16 mouse cellular contexts compared by ENCODE assay signal in the genomic region with DNA sequence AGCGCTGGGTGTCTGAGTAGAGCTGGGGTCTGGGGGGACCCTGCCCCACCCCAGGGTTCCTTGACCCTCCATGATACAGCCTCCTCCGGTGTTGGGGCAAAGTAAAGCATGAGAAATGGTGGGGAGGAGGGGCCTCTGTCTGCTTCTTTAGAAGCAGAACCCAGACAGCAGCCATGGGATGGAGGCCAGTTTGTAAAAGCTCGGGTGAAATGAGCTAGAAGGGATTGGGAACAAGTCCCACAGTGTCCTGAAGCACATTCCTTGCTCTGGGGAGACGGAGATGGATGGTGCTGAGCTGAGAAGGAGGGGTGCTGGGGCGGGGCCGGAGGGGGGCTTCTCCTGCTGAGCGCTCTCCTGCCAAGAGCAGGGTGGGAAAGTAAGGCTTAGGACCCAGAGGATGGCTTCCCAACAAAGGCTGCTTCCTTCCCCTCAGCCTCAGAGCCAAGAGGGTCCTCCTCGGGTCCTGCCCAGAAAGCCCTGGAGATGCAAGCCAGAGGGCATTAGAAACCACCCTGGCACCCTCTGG. TPM values are rescaled to one million over a fixed set of nuclear protein-coding genes. Genes with fewer than 3 reads are reported as not detected.
DNase-seq lines count a peak whose midpoint lies in the region; ATAC-seq lines count a peak whose summit lies in the region.
"Had no signal": no experiment of that assay in that cellular context is flagged by ENCODE, and none has a peak within 500 bp of the region (broad histone marks: within the 10 kb centered on the region; RNA-seq: fewer than 3 reads in every experiment).

No protein-coding gene starts in this region.

- peak; percentile 31 for ATAC-seq in hindbrain, embryonic 11.5 days (ENCODE audit: low FRiP score)
- peak; percentile 66 for ATAC-seq in midbrain, embryonic 16.5 days
- no peak for ATAC-seq in granulocyte monocyte progenitor cell, adult 5-6 weeks (replicated peaks; ENCODE audit: poor library complexity, severe bottlenecking)
- no peak for ATAC-seq in intestine, embryonic 15.5 days
- ATAC-seq: inflammation-experienced regulatory T-cells, adult 6 months had no signal

- 34% methylated on average over 8 of the region's 8 CpGs for WGBS in hindbrain, embryonic 11.5 days
- 27% methylated on average over 8 of the region's 8 CpGs for WGBS in midbrain, embryonic 16.5 days
- 42% methylated on average over 8 of the region's 8 CpGs for whole genome bisulfite sequencing in intestine, embryonic 15.5 days

- H3K27ac ChIP-seq in hindbrain, embryonic 11.5 days (ENCODE audit: low read depth, low read length), result peak overlapping the region; percentile 65
- peak overlapping the region; percentile 73 for H3K27ac ChIP-seq in midbrain, embryonic 16.5 days (ENCODE audit: low read length)
- H3K27ac ChIP-seq in intestine, embryonic 15.5 days, result no peak overlapping the region
- H3K27ac ChIP-seq: heart, embryonic 10.5 days; limb, embryonic 13.5 days had no signal

- H3K9ac ChIP-seq in hindbrain, embryonic 11.5 days (ENCODE audit: low read depth, low read length), result 0 out of 2 replicates have a peak overlapping the region, but pooled peaks have one; percentile 31
- H3K9ac ChIP-seq in midbrain, embryonic 16.5 days (ENCODE audit: low read depth, low read length), result no peak overlapping the region
- H3K9ac ChIP-seq in intestine, embryonic 15.5 days, result no peak overlapping the region
- H3K9ac ChIP-seq: limb, embryonic 13.5 days; lung, embryonic 14.5 days had no signal

- peaks cover 22% of the 10 kb centered on the region for H3K27me3 ChIP-seq in hindbrain, embryonic 11.5 days (ENCODE audit: control insufficient read depth, insufficient read depth, low read length)
- peaks cover 23% of the 10 kb centered on the region for H3K27me3 ChIP-seq in midbrain, embryonic 16.5 days (ENCODE audit: control insufficient read depth, insufficient read depth, low read depth, low read length)
- peaks cover 73% of the 10 kb centered on the region for H3K27me3 ChIP-seq in intestine, embryonic 15.5 days (replicated peaks)

- no peaks in the 10 kb centered on the region for H3K9me3 ChIP-seq in hindbrain, embryonic 11.5 days (ENCODE audit: control insufficient read depth, low read length)
- H3K9me3 ChIP-seq in midbrain, embryonic 16.5 days (replicated peaks; ENCODE audit: control insufficient read depth, low read length, poor library complexity, severe bottlenecking), result no peaks in the 10 kb centered on the region
- no peaks in the 10 kb centered on the region for H3K9me3 ChIP-seq in intestine, embryonic 15.5 days
- H3K9me3 ChIP-seq: G1E; heart, embryonic 10.5 days; limb, embryonic 13.5 days had no signal

- no peak overlapping the region for H3K4me3 ChIP-seq in hindbrain, embryonic 11.5 days (ENCODE audit: low read depth, low read length)
- H3K4me3 ChIP-seq in midbrain, embryonic 16.5 days (ENCODE audit: low read depth, low read length), result no peak overlapping the region
- H3K4me3 ChIP-seq in intestine, embryonic 15.5 days (replicated peaks), result no peak overlapping the region
- H3K4me3 ChIP-seq: heart, embryonic 10.5 days; limb, embryonic 13.5 days had no signal

- H3K4me2 ChIP-seq in hindbrain, embryonic 11.5 days (replicated peaks; ENCODE audit: low read depth, low read length), result no peak overlapping the region
- H3K4me2 ChIP-seq in midbrain, embryonic 16.5 days (ENCODE audit: low read length), result no peak overlapping the region
- H3K4me2 ChIP-seq in intestine, embryonic 15.5 days (replicated peaks), result no peak overlapping the region
- H3K4me2 ChIP-seq: limb, embryonic 13.5 days; lung, embryonic 14.5 days had no signal

- peaks cover 40% of the 10 kb centered on the region for H3K4me1 ChIP-seq in hindbrain, embryonic 11.5 days (replicated peaks; ENCODE audit: control insufficient read depth, insufficient read depth, low read length)
- H3K4me1 ChIP-seq in midbrain, embryonic 16.5 days (ENCODE audit: control insufficient read depth, insufficient read depth, low read length), result peaks cover 9% of the 10 kb centered on the region
- H3K4me1 ChIP-seq in intestine, embryonic 15.5 days (replicated peaks), result no peaks in the 10 kb centered on the region

- DNase-seq in layer of hippocampus, adult 9-11 months, result peak; percentile 42
- no peak for DNase-seq in layer of hippocampus, adult 11-12 months (ENCODE audit: low spot score)
- peak; percentile 71 to 78 for DNase-seq in cerebellum, postnatal 10 days
- DNase-seq in hindbrain, embryonic 11.5 days (ENCODE audit: low spot score), result peak; percentile 35
- DNase-seq in lung, postnatal 25 days (ENCODE audit: low spot score), result no peak
- DNase-seq: kidney, postnatal 4 days; lung, embryonic 14.5 days had no signal

- H3K36me3 ChIP-seq in hindbrain, embryonic 11.5 days (ENCODE audit: control insufficient read depth, insufficient read depth, low read length), result no peaks in the 10 kb centered on the region
- H3K36me3 ChIP-seq in midbrain, embryonic 16.5 days (ENCODE audit: control insufficient read depth, insufficient read depth, low read length), result no peaks in the 10 kb centered on the region
- no peaks in the 10 kb centered on the region for H3K36me3 ChIP-seq in intestine, embryonic 15.5 days
- H3K36me3 ChIP-seq: G1E; heart, embryonic 10.5 days; limb, embryonic 13.5 days had no signal

RNA-seq across cellular contexts. Expression of gene Rhbg, which starts 15.6 kb away (rescaled TPM):
- polyA plus RNA-seq in hindbrain, embryonic 11.5 days (2014; fragmentation: Nextera tagmentation; extraction: Ambion mirVana), result 0.13 and 0.25 TPM in 2 replicates
- 0.18 and 0.21 TPM in 2 replicates for polyA plus RNA-seq in midbrain, embryonic 16.5 days (2015; fragmentation: Nextera tagmentation; extraction: Ambion mirVana)
- not detected in 2 replicates for total RNA-seq in granulocyte monocyte progenitor cell, adult 5-6 weeks (2014; fragmentation: Nextera tagmentation)
- total RNA-seq in granulocyte monocyte progenitor cell, adult 5-6 weeks (2017), result not detected in 2 replicates
- 0.59 and 0.69 TPM in 2 replicates for polyA plus RNA-seq in intestine, embryonic 15.5 days (2015; fragmentation: Nextera tagmentation; extraction: Ambion mirVana)
- total RNA-seq: G1E; monocyte, adult 5-6 weeks had no signal
- polyA plus RNA-seq: G1E; inflammation-experienced regulatory T-cells, adult 6 months; lung, embryonic 14.5 days had no signal

RNA-seq across cellular contexts. Expression of gene Gm38392, which starts 48.1 kb away (rescaled TPM):
- 0.20 and 0.49 TPM in 2 replicates for polyA plus RNA-seq in hindbrain, embryonic 11.5 days (2014; fragmentation: Nextera tagmentation; extraction: Ambion mirVana)
- 0.16 TPM in 1 of 2 replicates, not detected in the other for polyA plus RNA-seq in midbrain, embryonic 16.5 days (2015; fragmentation: Nextera tagmentation; extraction: Ambion mirVana)
- not detected in 2 replicates for total RNA-seq in granulocyte monocyte progenitor cell, adult 5-6 weeks (2014; fragmentation: Nextera tagmentation)
- not detected in 2 replicates for total RNA-seq in granulocyte monocyte progenitor cell, adult 5-6 weeks (2017)
- polyA plus RNA-seq in intestine, embryonic 15.5 days (2015; fragmentation: Nextera tagmentation; extraction: Ambion mirVana), result 0.15 and 0.42 TPM in 2 replicates
- total RNA-seq: G1E; monocyte, adult 5-6 weeks had no signal
- polyA plus RNA-seq: embryonic facial prominence, embryonic 11.5 days; G1E; inflammation-experienced regulatory T-cells, adult 6 months; lung, embryonic 14.5 days had no signal

RNA-seq across cellular contexts. Expression of gene Tsacc, which starts 57.9 kb away (rescaled TPM):
- polyA plus RNA-seq in hindbrain, embryonic 11.5 days (2014; fragmentation: Nextera tagmentation; extraction: Ambion mirVana), result 8.1 and 8.6 TPM in 2 replicates
- polyA plus RNA-seq in midbrain, embryonic 16.5 days (2015; fragmentation: Nextera tagmentation; extraction: Ambion mirVana), result 7.3 and 7.5 TPM in 2 replicates
- 13.8 and 19.0 TPM in 2 replicates for total RNA-seq in granulocyte monocyte progenitor cell, adult 5-6 weeks (2014; fragmentation: Nextera tagmentation)
- total RNA-seq in granulocyte monocyte progenitor cell, adult 5-6 weeks (2017), result 7.5 and 10.0 TPM in 2 replicates
- polyA plus RNA-seq in intestine, embryonic 15.5 days (2015; fragmentation: Nextera tagmentation; extraction: Ambion mirVana), result 10.2 and 12.2 TPM in 2 replicates
- total RNA-seq: monocyte, adult 5-6 weeks had no signal

RNA-seq across cellular contexts. Expression of gene Cct3, which starts 58.0 kb away (rescaled TPM):
- polyA plus RNA-seq in hindbrain, embryonic 11.5 days (2014; fragmentation: Nextera tagmentation; extraction: Ambion mirVana), result 736 and 767 TPM in 2 replicates
- polyA plus RNA-seq in midbrain, embryonic 16.5 days (2015; fragmentation: Nextera tagmentation; extraction: Ambion mirVana), result 419 and 444 TPM in 2 replicates
- total RNA-seq in granulocyte monocyte progenitor cell, adult 5-6 weeks (2014; fragmentation: Nextera tagmentation), result 499 and 506 TPM in 2 replicates
- total RNA-seq in granulocyte monocyte progenitor cell, adult 5-6 weeks (2017), result 381 TPM in 2 replicates
- 520 and 528 TPM in 2 replicates for polyA plus RNA-seq in intestine, embryonic 15.5 days (2015; fragmentation: Nextera tagmentation; extraction: Ambion mirVana)

Comparison
In these comparisons a context has a peak if more than half of its experiments do, and no peak if none do; other contexts are left out.
1. DNase-seq: peak in layer of hippocampus, adult 9-11 months (single experiment), cerebellum, postnatal 10 days (2 of 2) and hindbrain, embryonic 11.5 days (single experiment); none in layer of hippocampus, adult 11-12 months (single experiment) and lung, postnatal 25 days (single experiment).
2. ATAC-seq: peak in hindbrain, embryonic 11.5 days (single experiment) and midbrain, embryonic 16.5 days (single experiment); none in granulocyte monocyte progenitor cell, adult 5-6 weeks (single experiment) and intestine, embryonic 15.5 days (single experiment).